Mouse (Mus musculus) embryonic facial prominence, embryonic 14.5 days (tissue): Measurements from ENCODE around the gene Msl3l2. TPM values are rescaled to one million over a fixed set of nuclear protein-coding genes. Genes with fewer than 3 reads are reported as not detected.

Source experiments
- ATAC-seq: fragments of 200-750 bp; cut with Nextera tagmentation; 2 replicates; pipeline ENCODE4 v1.8.0; 2017; ENCODE audit warnings: low read depth, moderate number of reproducible peaks, moderate TSS enrichment
- DNase-seq: peaks from one replicate; pipeline ENCODE4 v3.0.0-alpha.2; 2015; ENCODE audit warnings: low spot score
- H3K27ac ChIP-seq: fragments of 300-500 bp; sonication (generic); replicated peaks from 2 replicates; pipeline ENCODE4 v1.5.1; 2014; ENCODE audit warnings: low read depth, mild to moderate bottlenecking, low read length, moderate library complexity
- H3K27me3 ChIP-seq: fragments of 300-500 bp; sonication (generic); replicated peaks from 2 replicates; pipeline ENCODE4 v1.6.1; 2014; ENCODE audit warnings: low read length; ENCODE audit not compliant: control insufficient read depth, insufficient read depth
- H3K36me3 ChIP-seq: fragments of 300-500 bp; sonication (generic); 2 replicates; pipeline ENCODE4 v1.6.1; 2014; ENCODE audit warnings: low read length, mixed read lengths; ENCODE audit not compliant: control insufficient read depth, insufficient read depth
- H3K4me1 ChIP-seq: fragments of 300-500 bp; sonication (generic); 2 replicates; pipeline ENCODE4 v1.6.1; 2014; ENCODE audit warnings: antibody characterized with exemption, low read length; ENCODE audit not compliant: control insufficient read depth, insufficient read depth
- H3K4me2 ChIP-seq: fragments of 300-500 bp; sonication (generic); 2 replicates; pipeline ENCODE4 v1.6.1; 2014; ENCODE audit warnings: low read depth, mild to moderate bottlenecking, low read length, moderate library complexity, mixed read lengths
- H3K4me3 ChIP-seq: fragments of 300-500 bp; sonication (generic); 2 replicates; pipeline ENCODE4 v1.5.1; 2014; ENCODE audit warnings: low read depth, mild to moderate bottlenecking, low read length
- H3K9ac ChIP-seq: fragments of 300-500 bp; sonication (generic); 2 replicates; pipeline ENCODE4 v1.6.1; 2014; ENCODE audit warnings: low read depth, mild to moderate bottlenecking, low read length, moderate library complexity, mixed read lengths
- H3K9me3 ChIP-seq: fragments of 300-500 bp; sonication (generic); 2 replicates; pipeline ENCODE4 v1.6.1; 2016; ENCODE audit warnings: low read length; ENCODE audit not compliant: control insufficient read depth
- WGBS: fragments of 180-500 bp; shearing (Covaris S2); extraction: QIAGEN DNeasy Blood & Tissue Kit; methylation state at CpG from one replicate; pipeline ENCODE4 v1.1.7; 2014; 5-methylcytosine and 5-hydroxymethylcytosine counted together
- polyA plus RNA-seq: library from polyadenylated mRNA; unstranded; fragments of >200 nt; fragmentation: Nextera tagmentation; extraction: Ambion mirVana; gene quantifications from 2 replicates; pipeline ENCODE4 v1.2.1, GENCODE M21; 2014

Msl3l2 gene
- 6.1 and 7.7 TPM in 2 replicates for polyA plus RNA-seq

DNA sequence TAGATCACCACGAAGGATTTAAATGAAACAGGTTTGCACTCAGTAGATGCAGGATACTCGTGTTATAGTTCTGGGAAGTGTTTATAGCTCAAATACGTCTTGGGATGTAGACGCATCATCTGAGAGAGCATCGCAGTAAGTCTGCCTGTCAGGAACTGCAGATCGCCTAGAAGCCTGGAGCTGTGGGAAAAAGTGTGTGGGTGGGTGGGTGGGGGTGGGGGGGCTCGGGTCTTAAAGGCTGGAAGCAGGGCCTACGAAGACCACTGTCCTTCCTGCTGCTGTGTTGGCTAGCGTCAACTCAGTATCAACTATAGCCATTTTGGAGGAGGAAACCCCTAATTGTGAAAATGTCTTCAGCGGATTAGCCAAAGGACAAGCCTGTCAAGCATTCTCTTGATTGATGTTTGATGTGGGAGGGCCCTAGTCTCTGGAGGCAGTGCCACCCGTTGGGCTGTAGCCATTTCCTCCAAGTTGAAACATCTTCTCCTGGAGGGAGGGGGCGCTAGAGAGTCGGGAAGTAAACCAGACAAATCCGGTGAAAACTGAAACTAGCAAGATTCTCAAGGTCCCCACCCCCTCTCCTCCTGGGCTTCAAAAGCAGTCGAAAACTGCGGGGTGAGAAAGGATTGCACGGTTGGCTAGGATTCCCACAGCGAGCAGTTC lies at the start of gene Msl3l2:
Gene Msl3l2 (plus strand): TSS at position 585 of the 663 bp plus-strand sequence.
- ATAC-seq: peak; percentile 86
- Histone ChIP-seq H3K27me3 (no peaks in the 10 kb centered on the region), H3K27ac (no peak within 1 kb of the TSS), H3K4me3 (peak within 1 kb of the TSS; percentile 26), H3K4me1 (no peaks in the 10 kb centered on the region), H3K9ac (peak within 1 kb of the TSS; percentile 53), H3K4me2 (peak within 1 kb of the TSS; percentile 41), H3K9me3 (no peaks in the 10 kb centered on the region), H3K36me3 (no peaks in the 10 kb centered on the region)
- WGBS: 26% methylated on average over 18 of the region's 18 CpGs
- DNase-seq: peak; percentile 91

DNA sequence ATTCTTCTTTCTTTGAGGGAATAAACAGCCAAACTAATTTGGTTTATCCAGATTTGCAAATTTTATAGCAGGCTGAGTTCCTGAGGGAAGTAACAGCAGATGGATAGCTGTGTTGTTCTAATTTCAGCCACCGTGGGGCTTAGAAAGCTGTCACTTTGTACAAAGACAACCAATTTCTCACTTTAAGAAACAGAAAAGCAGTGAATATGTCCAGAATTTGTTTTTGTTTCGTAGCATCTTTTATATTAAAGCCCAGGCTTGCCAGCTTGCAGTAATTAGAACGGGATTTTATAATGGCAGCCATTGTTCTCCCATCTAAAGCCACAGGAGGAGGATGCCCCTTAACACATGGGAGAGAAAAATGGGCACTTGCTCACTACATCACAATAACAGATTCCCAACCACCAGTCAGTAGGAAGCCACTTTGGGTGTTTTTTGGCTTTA lies 47.7 kb upstream of the Msl3l2 start:
- WGBS: 69% methylated on average over 3 of the region's 3 CpGs
- no peak overlapping the region for H3K4me2 ChIP-seq
- H3K27ac ChIP-seq: no peak overlapping the region
- H3K27me3 ChIP-seq: no peaks in the 10 kb centered on the region
- ATAC-seq: no peak
- H3K9me3 ChIP-seq: no peaks in the 10 kb centered on the region
- H3K36me3 ChIP-seq: no peaks in the 10 kb centered on the region
- DNase-seq: no peak
- H3K4me3 ChIP-seq: no peak overlapping the region
- no peak overlapping the region for H3K9ac ChIP-seq
- H3K4me1 ChIP-seq: no peaks in the 10 kb centered on the region

DNA sequence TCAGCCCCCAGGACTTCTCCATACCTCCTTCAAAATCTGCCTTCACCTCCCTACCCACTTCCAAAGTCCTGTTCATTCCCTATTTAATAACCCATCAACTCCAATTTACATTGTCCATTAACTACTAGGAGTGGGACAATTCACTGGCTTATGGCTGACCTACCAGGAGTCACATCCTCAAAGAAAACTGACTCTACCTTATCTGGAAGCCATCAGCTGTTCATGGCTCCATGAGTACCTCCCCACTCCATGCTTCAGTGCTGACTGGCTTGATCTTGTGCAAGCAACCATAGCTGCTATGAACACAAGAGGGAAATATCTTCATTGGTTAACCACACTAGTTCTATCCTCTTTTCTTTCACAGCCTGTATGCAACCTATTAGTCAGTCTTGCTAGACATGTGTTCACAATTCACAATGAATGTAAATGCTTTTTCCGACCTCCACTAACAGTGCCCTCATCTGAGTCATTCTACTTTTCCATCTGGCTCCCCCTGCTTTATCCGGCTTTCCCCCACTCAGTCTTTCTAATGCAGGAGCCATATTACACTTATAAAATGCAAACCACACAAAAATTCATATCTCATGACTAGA lies 45.4 kb upstream of the Msl3l2 start:
- Histone ChIP-seq H3K4me2 (no peak overlapping the region), H3K27me3 (no peaks in the 10 kb centered on the region), H3K9me3 (no peaks in the 10 kb centered on the region), H3K36me3 (no peaks in the 10 kb centered on the region), H3K4me1 (no peaks in the 10 kb centered on the region), H3K9ac (no peak overlapping the region), H3K4me3 (no peak overlapping the region), H3K27ac (no peak overlapping the region)
- no peak for ATAC-seq
- 68% methylated on average over 2 of the region's 2 CpGs for WGBS
- no peak for DNase-seq

DNA sequence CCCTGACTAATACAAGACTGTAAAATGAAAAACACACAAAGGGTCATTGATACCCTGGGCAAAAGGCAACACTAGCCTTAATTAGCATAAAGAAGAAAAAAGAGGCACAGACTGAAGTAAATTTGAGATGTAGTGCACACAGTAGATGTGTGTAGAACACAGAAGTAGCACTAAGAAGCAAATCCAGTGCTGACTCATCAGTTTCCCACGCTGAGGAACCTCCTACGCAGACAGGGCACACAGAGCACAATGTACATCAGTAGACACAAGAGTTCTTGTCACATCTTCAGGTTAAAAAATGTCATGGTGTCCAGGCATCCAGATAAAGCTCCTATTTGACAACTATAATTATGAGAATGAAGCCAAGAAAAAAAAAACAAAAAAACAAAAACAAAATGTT lies 44.0 kb upstream of the Msl3l2 start:
- Histone ChIP-seq H3K4me1 (no peaks in the 10 kb centered on the region), H3K36me3 (no peaks in the 10 kb centered on the region), H3K9ac (no peak overlapping the region), H3K4me3 (no peak overlapping the region), H3K4me2 (no peak overlapping the region), H3K27ac (no peak overlapping the region), H3K27me3 (no peaks in the 10 kb centered on the region), H3K9me3 (no peaks in the 10 kb centered on the region)
- ATAC-seq (no peak), DNase-seq (no peak)
- 92% methylated on average over 2 of the region's 2 CpGs for WGBS

DNA sequence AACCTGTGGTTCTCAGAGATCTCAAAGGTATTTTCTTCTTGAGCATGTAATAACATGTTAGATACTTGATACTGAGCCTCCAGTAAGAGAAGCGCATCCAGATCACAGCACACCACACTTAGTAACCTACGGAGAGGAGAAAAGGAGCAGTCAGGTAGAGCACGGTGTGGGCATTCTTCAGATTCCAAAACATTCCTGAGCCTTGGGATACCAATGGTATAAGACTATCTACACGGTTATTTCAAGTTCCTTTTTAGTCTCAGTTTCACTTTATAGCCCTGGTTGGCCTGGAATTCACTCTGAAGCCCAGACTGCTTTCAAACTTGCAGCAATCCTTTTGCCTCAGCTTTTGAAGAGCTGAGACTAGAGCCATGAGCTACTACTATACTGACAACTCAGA lies 17.0 kb upstream of the Msl3l2 start:
- Histone ChIP-seq H3K9ac (no peak overlapping the region), H3K4me3 (no peak overlapping the region), H3K4me2 (no peak overlapping the region), H3K9me3 (no peaks in the 10 kb centered on the region), H3K27me3 (no peaks in the 10 kb centered on the region), H3K27ac (no peak overlapping the region), H3K4me1 (no peaks in the 10 kb centered on the region), H3K36me3 (no peaks in the 10 kb centered on the region)
- WGBS: 78% methylated on average over 4 of the region's 4 CpGs
- DNase-seq (no peak), ATAC-seq (no peak)

DNA sequence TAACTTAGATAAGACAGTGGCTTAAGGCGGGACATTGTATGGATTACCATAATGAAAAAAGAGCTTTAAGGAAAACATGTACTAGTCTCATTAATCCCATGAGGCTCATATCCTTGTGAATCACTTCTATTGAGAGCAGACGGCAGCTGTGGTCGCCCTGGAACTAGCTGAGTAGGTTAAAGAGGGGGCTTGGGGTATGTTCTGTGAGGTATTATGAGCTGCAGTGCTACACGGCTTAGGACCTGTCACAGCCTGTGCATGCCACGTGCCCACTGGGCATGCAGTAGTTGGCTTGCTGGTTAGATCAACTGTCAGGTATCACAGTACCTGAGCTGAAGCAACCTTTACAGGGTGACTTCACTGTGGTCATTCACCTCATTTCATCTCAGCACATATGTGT lies 12.1 kb upstream of the Msl3l2 start:
- Histone ChIP-seq H3K9me3 (no peaks in the 10 kb centered on the region), H3K4me1 (no peaks in the 10 kb centered on the region), H3K4me2 (no peak overlapping the region), H3K27ac (no peak overlapping the region), H3K36me3 (no peaks in the 10 kb centered on the region), H3K27me3 (no peaks in the 10 kb centered on the region), H3K9ac (no peak overlapping the region), H3K4me3 (no peak overlapping the region)
- ATAC-seq (no peak), DNase-seq (no peak)
- 69% methylated on average over 5 of the region's 5 CpGs for WGBS

DNA sequence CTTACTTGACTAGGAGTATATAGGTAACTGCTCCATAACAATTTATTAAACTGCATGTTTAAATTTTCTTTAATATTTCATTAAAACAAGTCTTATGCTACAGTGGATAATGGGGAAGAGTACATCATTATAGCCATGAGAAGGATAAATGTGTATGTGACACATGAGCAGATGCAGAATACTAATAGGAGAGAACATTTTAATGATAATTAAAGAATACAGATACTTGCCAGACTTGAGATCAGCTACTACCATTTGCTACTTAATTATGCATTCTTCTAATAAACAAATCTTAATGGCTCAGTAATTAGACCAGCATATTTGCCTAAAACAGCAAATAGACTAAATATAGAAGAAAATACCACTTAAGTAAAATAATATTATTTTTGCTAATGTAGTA lies 10.0 kb upstream of the Msl3l2 start:
- H3K9ac ChIP-seq: no peak overlapping the region
- no peaks in the 10 kb centered on the region for H3K27me3 ChIP-seq
- ATAC-seq (no peak), DNase-seq (no peak)
- no peak overlapping the region for H3K4me2 ChIP-seq
- H3K4me1 ChIP-seq: no peaks in the 10 kb centered on the region
- H3K9me3 ChIP-seq: no peaks in the 10 kb centered on the region
- H3K4me3 ChIP-seq: no peak overlapping the region
- H3K36me3 ChIP-seq: no peaks in the 10 kb centered on the region
- H3K27ac ChIP-seq: no peak overlapping the region

DNA sequence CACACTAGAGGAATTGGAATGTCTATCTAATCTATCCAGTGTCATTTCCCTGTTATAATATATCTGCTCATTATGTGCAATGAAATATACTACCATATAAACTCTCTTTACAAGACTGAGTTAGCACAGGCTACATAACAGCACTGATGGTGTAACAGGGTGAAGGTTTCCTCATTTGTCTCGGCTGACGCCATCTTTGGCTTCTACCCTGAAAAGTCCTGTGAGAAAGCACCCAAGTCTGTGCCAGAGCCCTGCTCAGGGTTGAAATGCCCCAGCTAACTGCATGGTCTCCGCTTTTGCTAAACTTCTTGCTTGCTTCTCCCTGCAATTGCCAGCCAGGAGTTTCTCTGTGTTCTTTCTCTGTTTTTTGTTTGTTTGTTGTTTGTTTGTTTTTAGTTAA lies 7.6 kb upstream of the Msl3l2 start:
- no peak for DNase-seq

More for the DNA sequence above, 7.6 kb upstream of the Msl3l2 start:
- no peak overlapping the region for H3K27ac ChIP-seq
- H3K4me3 ChIP-seq: no peak overlapping the region
- H3K4me2 ChIP-seq: no peak overlapping the region
- no peaks in the 10 kb centered on the region for H3K27me3 ChIP-seq
- H3K9me3 ChIP-seq: no peaks in the 10 kb centered on the region
- no peak for ATAC-seq
- H3K4me1 ChIP-seq: no peaks in the 10 kb centered on the region
- H3K36me3 ChIP-seq: no peaks in the 10 kb centered on the region
- 82% methylated on average over 3 of the region's 3 CpGs for WGBS
- no peak overlapping the region for H3K9ac ChIP-seq
